Mouse (Mus musculus) E14TG2a.4 (cell line): ENCODE results near the gene Gm45521.

Experiments
- H3K27me3 ChIP-seq: 2 replicates; pipeline ENCODE4 v1.6.1; 2014; ENCODE audit warnings: low read length, control low read depth; ENCODE audit not compliant: insufficient read depth
- H3K36me3 ChIP-seq: 2 replicates; pipeline ENCODE4 v1.6.1; 2014; ENCODE audit warnings: low read length, control low read depth; ENCODE audit not compliant: insufficient read depth
- H3K4me1 ChIP-seq: replicated peaks from 2 replicates; pipeline ENCODE4 v1.6.1; 2014; ENCODE audit warnings: low read depth, low read length, control low read depth
- H3K4me3 ChIP-seq: replicated peaks from 2 replicates; pipeline ENCODE4 v1.5.1; 2014; ENCODE audit warnings: mild to moderate bottlenecking, low read length
- H3K9me3 ChIP-seq: 2 replicates; pipeline ENCODE4 v1.6.1; 2014; ENCODE audit warnings: low read length, control low read depth
- CTCF ChIP-seq: conservative IDR thresholded peaks from 2 replicates; pipeline ENCODE4 v1.5.1; 2014; ENCODE audit warnings: low read length
- NANOG ChIP-seq: IDR thresholded peaks from 2 replicates; pipeline ENCODE4 v1.6.1; 2014; ENCODE audit warnings: borderline replicate concordance, low read length, mixed read lengths
- POU5F1 ChIP-seq: IDR thresholded peaks from 2 replicates; pipeline ENCODE4 v1.6.1; 2014; ENCODE audit warnings: low read length, borderline replicate concordance

Gene Gm45521

DNA sequence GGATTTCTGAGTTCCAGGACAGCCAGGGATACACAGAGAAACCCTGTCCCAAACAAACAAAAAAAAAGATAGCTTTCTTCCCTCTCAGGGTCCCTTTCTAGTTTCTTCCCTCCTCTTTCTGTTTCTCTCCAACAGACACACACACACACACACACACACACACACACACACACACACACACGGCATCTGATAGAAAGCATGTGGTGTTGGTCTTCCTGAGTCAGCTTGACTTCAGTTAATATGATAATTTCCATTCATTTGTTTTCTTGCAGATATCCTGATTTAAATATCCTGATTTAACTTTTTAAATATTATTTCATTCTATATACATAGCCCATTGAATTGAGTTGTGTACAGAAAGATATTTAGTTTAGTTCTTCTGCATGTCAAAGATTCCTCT, 28.7 kb upstream of the Gm45521 start:
- Histone ChIP-seq H3K4me3 (no peak overlapping the region), H3K4me1 (peaks cover 15% of the 10 kb centered on the region), H3K36me3 (peaks cover 93% of the 10 kb centered on the region), H3K27me3 (no peaks in the 10 kb centered on the region), H3K9me3 (no peaks in the 10 kb centered on the region)
- TF ChIP-seq NANOG = no peak
- no peak for TF ChIP-seq POU5F1
- TF ChIP-seq CTCF = no peak

DNA sequence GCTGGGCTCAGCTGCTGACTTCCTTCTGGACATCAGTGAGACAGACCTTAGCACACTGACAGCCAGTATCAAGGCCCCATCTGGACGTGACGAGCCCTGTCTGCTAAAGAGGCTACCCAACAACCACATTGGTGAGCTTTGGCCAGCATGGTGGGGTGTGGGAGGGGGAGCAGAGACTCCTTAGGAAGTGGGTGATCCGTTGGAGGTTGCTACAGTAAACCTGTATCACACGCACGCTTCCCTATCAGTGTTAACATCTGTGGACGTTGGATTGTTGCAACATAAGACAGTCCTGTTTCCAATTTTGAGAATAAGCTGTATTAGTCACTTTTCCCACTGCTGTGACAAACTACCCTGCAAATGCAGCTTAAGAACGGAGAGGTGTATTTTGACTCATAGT, 28.1 kb upstream of the Gm45521 start:
- Histone ChIP-seq H3K27me3 (no peaks in the 10 kb centered on the region), H3K9me3 (no peaks in the 10 kb centered on the region), H3K4me3 (no peak overlapping the region), H3K4me1 (peaks cover 22% of the 10 kb centered on the region), H3K36me3 (peaks cover 93% of the 10 kb centered on the region)
- TF ChIP-seq POU5F1 = no peak
- TF ChIP-seq CTCF = no peak
- no peak for TF ChIP-seq NANOG

DNA sequence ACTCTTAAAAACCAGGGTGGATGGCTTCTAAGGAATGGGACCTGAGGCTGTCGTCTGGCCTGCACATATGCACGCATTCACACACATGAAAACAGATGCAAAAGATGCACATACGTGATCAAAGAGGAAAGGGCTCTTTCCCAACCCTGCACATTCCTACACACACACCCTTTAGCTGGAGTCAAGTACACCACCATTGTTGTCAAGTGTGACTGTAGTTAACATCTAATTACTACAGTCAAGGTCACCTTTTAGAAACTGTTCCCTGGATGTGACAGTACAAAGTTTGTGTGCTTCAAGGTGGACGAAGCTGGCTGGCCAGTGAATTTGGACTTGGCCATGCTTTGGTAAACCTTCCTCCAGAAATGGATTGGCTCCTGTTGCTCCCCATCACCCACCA, 24.9 kb upstream of the Gm45521 start:
- Histone ChIP-seq H3K4me3 (no peak overlapping the region), H3K4me1 (peaks cover 39% of the 10 kb centered on the region), H3K9me3 (no peaks in the 10 kb centered on the region), H3K36me3 (peaks cover 90% of the 10 kb centered on the region), H3K27me3 (no peaks in the 10 kb centered on the region)
- TF ChIP-seq NANOG = no peak
- TF ChIP-seq POU5F1 = no peak
- TF ChIP-seq CTCF = no peak

DNA sequence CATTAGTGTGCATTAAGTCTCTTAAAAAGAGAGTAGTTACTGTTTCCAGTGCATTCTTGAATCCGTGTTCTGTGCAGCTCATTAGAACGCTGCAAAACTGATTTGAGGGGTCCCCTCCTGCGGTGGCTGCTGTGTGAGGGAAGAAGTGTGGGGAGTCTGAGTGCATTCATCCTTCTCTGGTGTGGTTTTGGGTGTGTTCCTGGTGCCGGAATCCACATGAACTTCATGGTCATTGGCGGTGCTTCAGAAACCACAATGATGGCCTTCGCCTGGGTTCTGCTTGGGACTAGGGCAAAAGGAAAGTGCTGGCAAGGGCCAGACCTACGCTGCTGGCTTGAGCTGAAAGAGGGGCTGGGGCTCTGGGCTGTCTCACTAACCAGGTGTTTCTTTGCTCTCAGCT, 22.9 kb upstream of the Gm45521 start:
- peaks cover 51% of the 10 kb centered on the region for H3K4me1 ChIP-seq
- peaks cover 84% of the 10 kb centered on the region for H3K36me3 ChIP-seq
- H3K27me3 ChIP-seq = no peaks in the 10 kb centered on the region
- H3K9me3 ChIP-seq = no peaks in the 10 kb centered on the region
- TF ChIP-seq POU5F1 (no peak), CTCF (no peak), NANOG (no peak)
- no peak overlapping the region for H3K4me3 ChIP-seq

GRCm38 (mm10) chr14:7937052-7937630, 19.9 kb upstream of the Gm45521 start:
- H3K36me3 ChIP-seq = peaks cover 77% of the 10 kb centered on the region
- TF ChIP-seq NANOG = no peak
- 0 out of 2 replicates have a peak, but pooled peaks have one; percentile 24 for TF ChIP-seq CTCF
- no peaks in the 10 kb centered on the region for H3K27me3 ChIP-seq
- no peaks in the 10 kb centered on the region for H3K9me3 ChIP-seq
- H3K4me3 ChIP-seq = peak overlapping the region; percentile 13
- H3K4me1 ChIP-seq = peaks cover 70% of the 10 kb centered on the region

- TF ChIP-seq POU5F1 = no peak
- no peak for TF ChIP-seq CTCF
- TF ChIP-seq NANOG = no peak
- no peaks in the 10 kb centered on the region for H3K27me3 ChIP-seq
- H3K4me1 ChIP-seq = peaks cover 71% of the 10 kb centered on the region
- H3K36me3 ChIP-seq = peaks cover 77% of the 10 kb centered on the region
- H3K9me3 ChIP-seq = no peaks in the 10 kb centered on the region
- no peak overlapping the region for H3K4me3 ChIP-seq
These were observed 18.0 kb upstream of the Gm45521 start for GRCm38 (mm10) chr14:7938809-7939784.

GRCm38 (mm10) chr14:7941413-7941812, 15.7 kb upstream of the Gm45521 start:
- no peaks in the 10 kb centered on the region for H3K27me3 ChIP-seq
- no peak overlapping the region for H3K4me3 ChIP-seq
- no peak for TF ChIP-seq POU5F1
- no peak for TF ChIP-seq CTCF
- no peak for TF ChIP-seq NANOG
- peaks cover 67% of the 10 kb centered on the region for H3K36me3 ChIP-seq
- no peaks in the 10 kb centered on the region for H3K9me3 ChIP-seq
- peaks cover 83% of the 10 kb centered on the region for H3K4me1 ChIP-seq

- no peaks in the 10 kb centered on the region for H3K9me3 ChIP-seq
- H3K27me3 ChIP-seq = no peaks in the 10 kb centered on the region
- 0 out of 2 replicates have a peak overlapping the region, but pooled peaks have one; percentile 4 for H3K4me3 ChIP-seq
- no peak for TF ChIP-seq CTCF
- no peak for TF ChIP-seq NANOG
- no peak for TF ChIP-seq POU5F1
- peaks cover 79% of the 10 kb centered on the region for H3K36me3 ChIP-seq
- peaks cover 70% of the 10 kb centered on the region for H3K4me1 ChIP-seq
These were observed 13.8 kb upstream of the Gm45521 start for GRCm38 (mm10) chr14:7943101-7943800.

DNA sequence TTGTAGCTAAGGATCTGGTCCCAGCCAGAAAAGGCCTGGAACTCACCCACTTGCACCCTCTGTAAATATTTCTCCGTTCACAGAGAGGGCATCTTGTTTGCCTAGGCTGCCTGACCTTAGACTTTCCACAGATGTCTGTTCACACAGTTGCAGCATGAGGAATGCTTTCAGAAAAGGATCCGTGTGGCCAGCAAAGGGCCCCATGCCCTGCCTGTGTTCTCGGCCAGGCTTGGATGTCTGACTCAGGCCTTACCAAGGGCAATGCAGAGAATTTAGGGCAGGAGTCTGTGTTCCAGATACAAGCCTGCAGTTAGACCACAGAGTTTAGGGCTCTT, 13.3 kb upstream of the Gm45521 start:
- Histone ChIP-seq H3K9me3 (no peaks in the 10 kb centered on the region), H3K4me3 (0 out of 2 replicates have a peak overlapping the region, but pooled peaks have one; percentile 4), H3K36me3 (peaks cover 81% of the 10 kb centered on the region), H3K4me1 (peaks cover 72% of the 10 kb centered on the region), H3K27me3 (no peaks in the 10 kb centered on the region)
- TF ChIP-seq POU5F1 (no peak), CTCF (no peak), NANOG (no peak)
